Mouse (Mus musculus) liver, adult 2 months (tissue): ENCODE data around the gene Etv4. TPM values are rescaled to one million over a fixed set of nuclear protein-coding genes. Genes with fewer than 3 reads are reported as not detected.

ENCODE experiments used
- DNase-seq: peaks from one replicate; pipeline ENCODE4 v3.0.0-alpha.2; 2011; ENCODE audit warnings: low read depth, low spot score; ENCODE audit errors: extremely low read depth
- H3K27ac ChIP-seq: fragments of 200-500 bp; replicated peaks from 2 replicates; pipeline ENCODE4 v1.5.1; 2012; ENCODE audit warnings: low read depth, mild to moderate bottlenecking, control low read depth, inconsistent platforms, low read length; ENCODE audit not compliant: insufficient read depth
- H3K27me3 ChIP-seq: fragments of 200-500 bp; 2 replicates; pipeline ENCODE4 v1.6.1; 2012; ENCODE audit warnings: mild to moderate bottlenecking, moderate library complexity, low read length, inconsistent platforms; ENCODE audit not compliant: control insufficient read depth, insufficient read depth
- H3K36me3 ChIP-seq: fragments of 200-500 bp; 2 replicates; pipeline ENCODE4 v1.6.1; 2012; ENCODE audit warnings: low read length, inconsistent platforms; ENCODE audit not compliant: control insufficient read depth, insufficient read depth
- H3K4me1 ChIP-seq: fragments of 200-500 bp; 2 replicates; pipeline ENCODE4 v1.6.1; 2011; ENCODE audit warnings: low read length; ENCODE audit not compliant: control insufficient read depth, insufficient read depth
- H3K4me3 ChIP-seq: fragments of 200-500 bp; 2 replicates; pipeline ENCODE4 v1.5.1; 2011; ENCODE audit warnings: low read depth, mild to moderate bottlenecking, control low read depth, low read length, moderate library complexity; ENCODE audit not compliant: insufficient read depth
- H3K79me2 ChIP-seq: fragments of 200-500 bp; 2 replicates; pipeline ENCODE4 v1.6.1; 2012; ENCODE audit warnings: inconsistent platforms, mild to moderate bottlenecking, low read length, moderate library complexity; ENCODE audit not compliant: control insufficient read depth, insufficient read depth
- H3K9ac ChIP-seq: fragments of 200-500 bp; 2 replicates; pipeline ENCODE4 v1.6.1; 2012; ENCODE audit warnings: low read depth, mild to moderate bottlenecking, control low read depth, inconsistent platforms, low read length
- CTCF ChIP-seq: fragments of 200-500 bp; IDR thresholded peaks from 2 replicates; pipeline ENCODE4 v1.5.1; 2011; ENCODE audit warnings: low read depth, low read length, control low read depth
- POLR2A ChIP-seq: fragments of 200-500 bp; IDR thresholded peaks from 2 replicates; pipeline ENCODE4 v1.6.1; 2011; ENCODE audit warnings: low read length, control low read depth; ENCODE audit not compliant: insufficient read depth; ENCODE audit errors: extremely low read depth
- WGBS: fragments of 180-500 bp; shearing (Covaris S2); methylation state at CpG from one replicate; pipeline ENCODE4 v1.1.7; 2018; 5-methylcytosine and 5-hydroxymethylcytosine counted together
- polyA plus RNA-seq: library from polyadenylated mRNA; depleted of rRNA; stranded (reverse); fragments of >200 nt; gene quantifications from 2 replicates; pipeline ENCODE4 v1.2.3, GENCODE M21; 2012
- total RNA-seq: library from RNA; depleted of rRNA; stranded (reverse); fragments of >200 nt; gene quantifications from 2 replicates; pipeline ENCODE4 v1.2.3, GENCODE M21; 2014

Gene Etv4
- total and polyA plus RNA-seq, 2 experiments, result 0.17 to 0.18 TPM

DNA sequence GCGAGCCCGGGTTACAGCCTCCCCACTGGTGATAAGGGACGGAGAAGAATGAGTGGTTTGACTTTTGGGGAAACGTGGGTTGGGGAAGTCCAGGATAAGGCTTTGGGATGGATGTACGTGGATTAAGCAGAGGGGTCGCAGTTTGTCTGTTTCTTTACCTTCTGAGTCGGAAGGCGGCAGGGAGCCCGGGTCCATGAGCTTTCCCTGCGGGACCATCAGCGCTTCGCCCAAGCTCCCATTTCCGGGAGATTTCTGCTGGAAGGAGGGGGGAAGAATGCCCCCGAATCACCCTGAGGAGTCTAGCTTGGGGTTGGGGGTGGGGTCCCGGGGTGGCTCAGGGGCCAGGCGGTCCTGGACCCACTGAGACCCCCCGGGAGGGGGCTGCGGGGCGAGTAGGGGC, 1.1 kb downstream of the Etv4 start:
- TF ChIP-seq CTCF (no peak), POLR2A (no peak)
- Histone ChIP-seq H3K36me3 (no peaks in the 10 kb centered on the region), H3K4me3 (no peak overlapping the region), H3K79me2 (no peaks in the 10 kb centered on the region), H3K27me3 (peaks cover 9% of the 10 kb centered on the region), H3K9ac (no peak overlapping the region), H3K27ac (no peak overlapping the region), H3K4me1 (peaks cover 2% of the 10 kb centered on the region; the same call in 1 of the 2 replicates)
- no peak for DNase-seq
- WGBS, result 9% methylated on average over 17 of the region's 19 CpGs

DNA sequence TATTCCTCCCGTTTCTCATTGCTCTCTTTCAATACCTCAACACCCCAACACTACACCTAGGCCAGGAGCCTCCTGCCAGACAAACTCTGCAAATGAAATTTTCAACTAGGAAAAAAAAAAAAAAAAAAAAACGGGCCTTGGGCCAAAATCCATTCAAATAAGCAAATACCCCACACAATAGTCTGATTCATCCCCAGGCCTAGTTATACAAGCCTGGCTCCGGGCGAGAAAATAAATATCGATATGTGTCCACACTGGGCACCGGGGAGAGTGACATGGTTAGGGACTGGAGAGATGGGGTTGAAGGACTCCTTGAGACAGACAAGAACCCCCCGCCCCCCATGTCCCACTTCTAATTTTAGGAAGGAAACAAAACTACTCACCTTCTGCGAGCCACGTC, 1.6 kb downstream of the Etv4 start:
- H3K9ac ChIP-seq, result no peak overlapping the region
- H3K36me3 ChIP-seq, result no peaks in the 10 kb centered on the region
- H3K27ac ChIP-seq, result no peak overlapping the region
- H3K4me1 ChIP-seq, result peaks cover 2% of the 10 kb centered on the region; the same call in 1 of the 2 replicates
- no peaks in the 10 kb centered on the region for H3K79me2 ChIP-seq
- DNase-seq, result peak; percentile 25
- peaks cover 9% of the 10 kb centered on the region for H3K27me3 ChIP-seq
- no peak overlapping the region for H3K4me3 ChIP-seq
- 31% methylated on average over 9 of the region's 9 CpGs for WGBS
- TF ChIP-seq POLR2A, result no peak
- TF ChIP-seq CTCF, result no peak

DNA sequence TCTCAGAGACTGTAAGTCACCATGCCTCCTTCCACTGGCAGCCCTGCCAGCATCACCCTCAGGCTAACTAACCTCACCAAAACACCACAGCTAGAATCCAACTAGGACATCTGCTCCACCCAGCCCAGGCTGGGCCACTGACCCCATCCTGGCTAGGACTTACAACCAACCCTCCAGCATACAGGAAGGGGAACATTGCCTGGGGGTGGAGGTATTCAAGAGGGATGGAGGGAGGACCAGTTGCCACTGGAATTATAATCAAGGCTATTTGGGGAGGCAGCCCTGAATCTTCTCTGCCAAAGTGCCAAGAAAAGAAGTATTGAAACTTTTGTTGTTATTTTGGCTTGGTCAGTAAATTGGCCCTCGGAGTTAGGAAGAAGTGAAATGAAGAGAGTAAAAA, 2.0 kb downstream of the Etv4 start:
- Histone ChIP-seq H3K27ac (no peak overlapping the region), H3K9ac (no peak overlapping the region), H3K27me3 (peaks cover 9% of the 10 kb centered on the region), H3K79me2 (no peaks in the 10 kb centered on the region), H3K36me3 (no peaks in the 10 kb centered on the region), H3K4me3 (no peak overlapping the region), H3K4me1 (peaks cover 2% of the 10 kb centered on the region; the same call in 1 of the 2 replicates)
- no peak for DNase-seq
- 77% methylated on average over 1 of the region's 1 CpGs for WGBS
- no peak for TF ChIP-seq CTCF
- TF ChIP-seq POLR2A, result no peak

DNA sequence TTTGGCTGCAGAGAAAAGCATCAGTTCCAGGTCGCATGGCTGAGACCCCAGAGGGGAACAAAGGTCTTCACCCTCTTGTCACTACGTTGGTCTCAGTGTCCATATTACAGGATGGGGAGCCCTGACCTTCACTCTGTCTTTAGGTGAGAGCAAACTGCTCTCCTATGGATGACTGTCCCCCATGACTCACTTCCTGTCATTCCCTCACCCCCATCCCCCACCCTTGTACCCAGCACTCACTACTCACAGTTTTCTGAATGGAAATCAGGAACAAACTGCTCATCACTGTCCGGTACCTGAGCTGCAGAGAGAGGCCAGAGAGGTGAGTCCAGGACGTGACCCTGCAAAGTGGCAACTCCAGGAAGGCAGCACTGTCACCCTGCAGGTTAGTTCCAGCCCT, 8.3 kb downstream of the Etv4 start:
- Histone ChIP-seq H3K27ac (no peak overlapping the region), H3K4me1 (peaks cover 1% of the 10 kb centered on the region; the same call in 1 of the 2 replicates), H3K36me3 (no peaks in the 10 kb centered on the region), H3K79me2 (no peaks in the 10 kb centered on the region), H3K4me3 (no peak overlapping the region), H3K27me3 (no peaks in the 10 kb centered on the region), H3K9ac (no peak overlapping the region)
- DNase-seq, result no peak
- TF ChIP-seq POLR2A (no peak), CTCF (no peak)
- whole genome bisulfite sequencing, result 68% methylated on average over 4 of the region's 4 CpGs

DNA sequence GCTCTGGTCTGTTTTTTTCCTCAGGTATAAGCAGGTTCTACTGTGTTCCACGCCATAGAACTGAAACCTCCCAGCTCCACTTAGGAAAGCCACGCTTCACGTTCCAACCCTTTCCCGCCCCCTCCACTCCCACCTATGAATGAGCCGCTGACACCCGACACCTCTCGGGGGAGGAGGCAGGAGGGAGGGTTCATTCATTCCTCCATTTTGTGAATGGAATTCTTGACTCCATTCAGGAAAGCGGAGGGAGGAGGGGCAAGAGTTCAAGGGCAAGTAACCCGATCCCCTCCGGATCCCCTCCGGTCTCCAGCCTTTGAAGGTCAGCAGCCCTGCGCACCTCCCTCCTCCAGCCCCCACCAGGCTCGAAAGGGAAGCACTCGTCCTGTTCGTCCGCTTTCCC, 12.7 kb downstream of the Etv4 start:
- peak overlapping the region; percentile 54; the same call in 1 of the 2 replicates for H3K4me3 ChIP-seq
- peak; percentile 50 for DNase-seq
- WGBS, result 2% methylated on average over 16 of the region's 16 CpGs
- H3K27me3 ChIP-seq, result no peaks in the 10 kb centered on the region
- no peak overlapping the region for H3K27ac ChIP-seq
- TF ChIP-seq POLR2A (no peak), CTCF (no peak)
- no peak overlapping the region for H3K9ac ChIP-seq
- peaks cover 4% of the 10 kb centered on the region; the same call in 1 of the 2 replicates for H3K36me3 ChIP-seq
- H3K4me1 ChIP-seq, result peaks cover 13% of the 10 kb centered on the region
- H3K79me2 ChIP-seq, result no peaks in the 10 kb centered on the region

DNA sequence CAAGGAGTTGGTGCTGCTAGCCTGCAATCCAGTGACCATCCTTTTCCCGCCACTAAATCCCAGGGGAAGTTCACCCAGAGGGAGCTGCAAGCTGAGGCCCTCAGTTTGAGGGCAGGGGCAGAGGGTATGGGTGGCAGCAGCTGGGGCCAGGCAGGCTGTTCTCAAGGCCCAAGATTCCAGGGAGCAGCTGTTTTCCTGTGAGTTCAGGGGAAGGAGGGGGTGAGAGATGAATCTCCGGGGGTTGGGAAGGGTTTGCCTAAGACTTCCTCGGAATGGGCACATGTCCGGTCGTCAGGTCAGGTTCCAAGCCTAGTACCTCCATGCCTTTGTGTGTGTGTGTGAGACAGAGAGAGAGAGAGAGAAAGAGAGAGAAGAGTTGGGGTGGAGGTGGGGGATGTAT, 13.1 kb downstream of the Etv4 start:
- Histone ChIP-seq H3K27ac (no peak overlapping the region), H3K36me3 (peaks cover 6% of the 10 kb centered on the region; the same call in 1 of the 2 replicates), H3K9ac (no peak overlapping the region), H3K4me3 (no peak overlapping the region), H3K79me2 (no peaks in the 10 kb centered on the region), H3K27me3 (no peaks in the 10 kb centered on the region), H3K4me1 (peaks cover 13% of the 10 kb centered on the region)
- TF ChIP-seq CTCF, result no peak
- TF ChIP-seq POLR2A, result no peak
- DNase-seq, result no peak
- 26% methylated on average over 5 of the region's 5 CpGs for WGBS
